Mouse (Mus musculus) MEL (cell line): ENCODE measurements at regions not wholly inside any gene's neighbourhood (a gene's known extent, or its start where the extent isn't known, plus 50 kb on each side); places are given as distances from the start of the nearest gene placed in this dataset.

Experiments used
- DNase-seq: peaks from one replicate; pipeline ENCODE4 v3.0.0; 2011; ENCODE audit warnings: low read depth, low spot score
- H3K27ac ChIP-seq: 2 replicates; pipeline ENCODE4 v1.5.1; 2012; ENCODE audit warnings: low read depth, mild to moderate bottlenecking, control low read depth, low read length, moderate library complexity; ENCODE audit not compliant: control insufficient read depth
- H3K27me3 ChIP-seq, 2 experiments: fragments of 150-350 bp in 1 of 2; sonication (generic) in 1 of 2; 2 replicates each; pipeline ENCODE4 v1.6.1; 2012; ENCODE audit warnings: low read length in 2 of 2, mild to moderate bottlenecking in 2 of 2, improper control_type of control experiment in 1 of 2, moderate library complexity in 1 of 2; ENCODE audit not compliant: insufficient read depth in 2 of 2, control insufficient read depth in 1 of 2
- H3K36me3 ChIP-seq, 2 experiments: 2 replicates each; pipeline ENCODE4 v1.6.1; 2012 to 2014; ENCODE audit warnings: low read length in 2 of 2, improper control_type of control experiment in 1 of 2, inconsistent platforms in 1 of 2, mild to moderate bottlenecking in 1 of 2; ENCODE audit not compliant: insufficient read depth in 2 of 2, control insufficient read depth in 1 of 2
- H3K4me1 ChIP-seq, 2 experiments: fragments of 150-350 bp in 1 of 2; sonication (generic) in 1 of 2; 2 replicates each; pipeline ENCODE4 v1.6.1; 2012; ENCODE audit warnings: low read length in 2 of 2, improper control_type of control experiment in 1 of 2, mild to moderate bottlenecking in 1 of 2; ENCODE audit not compliant: insufficient read depth in 2 of 2, control insufficient read depth in 1 of 2
- H3K4me3 ChIP-seq, 2 experiments: fragments of 150-350 bp in 1 of 2; sonication (generic) in 1 of 2; 2 replicates each; pipeline ENCODE4 v1.5.1; 2012; ENCODE audit warnings: low read depth in 2 of 2, low read length in 2 of 2, mild to moderate bottlenecking in 2 of 2, moderate library complexity in 2 of 2, control low read depth in 1 of 2, improper control_type of control experiment in 1 of 2; ENCODE audit not compliant: control insufficient read depth in 1 of 2, insufficient read depth in 1 of 2
- H3K79me2 ChIP-seq: 2 replicates; pipeline ENCODE4 v1.6.1; 2012; ENCODE audit warnings: mild to moderate bottlenecking, low read length, moderate library complexity; ENCODE audit not compliant: control insufficient read depth, poor library complexity, insufficient read depth
- H3K9ac ChIP-seq: 2 replicates; pipeline ENCODE4 v1.6.1; 2012; ENCODE audit warnings: low read depth, mild to moderate bottlenecking, control low read depth, low read length, moderate library complexity; ENCODE audit not compliant: control insufficient read depth, poor library complexity, severe bottlenecking
- H3K9me3 ChIP-seq: fragments of 150-350 bp; sonication (generic); replicated peaks from 2 replicates; pipeline ENCODE4 v1.6.1; 2012; ENCODE audit warnings: mild to moderate bottlenecking, low read length, improper control_type of control experiment, moderate library complexity; ENCODE audit not compliant: insufficient read depth
- BHLHE40 ChIP-seq: IDR thresholded peaks from 2 replicates; pipeline ENCODE4 v1.6.1; 2012; ENCODE audit warnings: low read depth, mild to moderate bottlenecking, inconsistent platforms, low read length, improper control_type of control experiment, borderline replicate concordance
- CHD1 ChIP-seq: IDR thresholded peaks from 2 replicates; pipeline ENCODE4 v1.6.1; 2012; ENCODE audit warnings: low read depth, mild to moderate bottlenecking, inconsistent platforms, low read length, improper control_type of control experiment
- CHD2 ChIP-seq: IDR thresholded peaks from 2 replicates; pipeline ENCODE4 v1.6.1; 2011; ENCODE audit warnings: low read length, improper control_type of control experiment
- ELF1 ChIP-seq: IDR thresholded peaks from 2 replicates; pipeline ENCODE4 v1.6.1; 2014; ENCODE audit warnings: low read depth, mild to moderate bottlenecking, inconsistent platforms, low read length, improper control_type of control experiment, moderate library complexity
- GABPA ChIP-seq: IDR thresholded peaks from 2 replicates; pipeline ENCODE4 v1.6.1; 2012; ENCODE audit warnings: low read depth, mild to moderate bottlenecking, inconsistent platforms, low read length, improper control_type of control experiment, moderate library complexity
- JUND ChIP-seq: IDR thresholded peaks from 2 replicates; pipeline ENCODE4 v1.6.1; 2011; ENCODE audit warnings: low read depth, mild to moderate bottlenecking, improper control_type of control experiment, low read length
- KAT2A ChIP-seq: conservative IDR thresholded peaks from 2 replicates; pipeline ENCODE4 v1.6.1; 2012; ENCODE audit warnings: low read depth, low read length, improper control_type of control experiment, inconsistent platforms
- MAFK ChIP-seq: IDR thresholded peaks from 2 replicates; pipeline ENCODE4 v1.6.1; 2011; ENCODE audit warnings: low read depth, mild to moderate bottlenecking, low read length, improper control_type of control experiment, borderline replicate concordance
- MAZ ChIP-seq: IDR thresholded peaks from 2 replicates; pipeline ENCODE4 v1.6.1; 2012; ENCODE audit warnings: low read depth, mild to moderate bottlenecking, inconsistent platforms, low read length, improper control_type of control experiment
- MEF2A ChIP-seq: IDR thresholded peaks from 2 replicates; pipeline ENCODE4 v1.6.1; 2014; ENCODE audit warnings: low read depth, mild to moderate bottlenecking, inconsistent platforms, low read length, improper control_type of control experiment; ENCODE audit not compliant: poor library complexity, insufficient replicate concordance, severe bottlenecking; ENCODE audit errors: extremely low read depth
- MXI1 ChIP-seq: IDR thresholded peaks from 2 replicates; pipeline ENCODE4 v1.6.1; 2011; ENCODE audit warnings: mild to moderate bottlenecking, low read depth, low read length, improper control_type of control experiment
- NRF1 ChIP-seq: IDR thresholded peaks from 2 replicates; pipeline ENCODE4 v1.6.1; 2014; ENCODE audit warnings: low read depth, mild to moderate bottlenecking, inconsistent platforms, low read length, improper control_type of control experiment, moderate library complexity; ENCODE audit not compliant: poor library complexity, insufficient read depth, severe bottlenecking
- POLR2A ChIP-seq, 2 experiments: IDR thresholded peaks; 2 replicates each; pipeline ENCODE4 v1.6.1; 2011 to 2012; ENCODE audit warnings: low read length in 2 of 2, mild to moderate bottlenecking in 2 of 2, control low read depth in 1 of 2, improper control_type of control experiment in 1 of 2, low read depth in 1 of 2, moderate library complexity in 1 of 2; ENCODE audit not compliant: control insufficient read depth in 1 of 2, insufficient read depth in 1 of 2, poor library complexity in 1 of 2
- POLR2AphosphoS2 ChIP-seq: IDR thresholded peaks from 2 replicates; pipeline ENCODE4 v1.6.1; 2011; ENCODE audit warnings: low read length, improper control_type of control experiment
- RAD21 ChIP-seq: IDR thresholded peaks from 2 replicates; pipeline ENCODE4 v1.6.1; 2011; ENCODE audit warnings: mild to moderate bottlenecking, low read depth, low read length, improper control_type of control experiment
- RCOR1 ChIP-seq: IDR thresholded peaks from 2 replicates; pipeline ENCODE4 v1.6.1; 2012; ENCODE audit warnings: low read depth, mild to moderate bottlenecking, inconsistent platforms, low read length, improper control_type of control experiment
- SIN3A ChIP-seq: IDR thresholded peaks from 2 replicates; pipeline ENCODE4 v1.6.1; 2012; ENCODE audit warnings: low read length, improper control_type of control experiment, inconsistent platforms
- TAL1 ChIP-seq: IDR thresholded peaks from 2 replicates; pipeline ENCODE4 v1.6.1; 2012; ENCODE audit warnings: mild to moderate bottlenecking, inconsistent platforms, low read length, moderate library complexity, mixed read lengths
- TCF12 ChIP-seq: IDR thresholded peaks from 2 replicates; pipeline ENCODE4 v1.6.1; 2014; ENCODE audit warnings: low read depth, mild to moderate bottlenecking, inconsistent platforms, low read length, improper control_type of control experiment, moderate library complexity
- USF2 ChIP-seq, 2 experiments: IDR thresholded peaks; 2 replicates each; pipeline ENCODE4 v1.6.1; 2011 to 2012; ENCODE audit warnings: improper control_type of control experiment in 2 of 2, low read length in 2 of 2, borderline replicate concordance in 1 of 2, inconsistent platforms in 1 of 2, low read depth in 1 of 2, mild to moderate bottlenecking in 1 of 2; ENCODE audit not compliant: insufficient read depth in 1 of 2

DNA sequence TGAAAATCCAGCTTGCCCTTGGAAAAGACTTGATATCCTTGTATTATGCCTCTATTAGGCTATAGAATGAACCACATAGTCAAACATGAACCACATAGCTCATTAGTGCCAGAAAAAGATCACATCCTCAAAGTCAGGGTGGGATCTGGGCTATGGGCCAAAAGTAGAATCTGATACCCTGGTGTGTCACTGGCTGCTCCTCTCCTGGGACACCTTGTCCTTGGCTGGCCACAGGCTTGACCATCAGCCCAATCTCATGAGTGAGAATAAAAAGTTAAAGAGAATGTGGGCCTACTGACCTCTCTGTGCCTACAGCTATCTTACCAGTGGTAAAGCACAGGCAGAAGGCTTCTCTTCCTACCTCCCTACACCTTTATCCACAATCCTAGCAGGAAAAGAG, 241.9 kb downstream of the Tle4 start:
- no peak for TF ChIP-seq MEF2A
- TF ChIP-seq TCF12, result no peak
- TF ChIP-seq POLR2AphosphoS2, result no peak
- TF ChIP-seq POLR2A (IDR thresholded peaks at IDR 0.05; ENCODE audit: control insufficient read depth in 1 of 2, insufficient read depth in 1 of 2, low read depth in 1 of 2, low read length in 2 of 2, poor library complexity in 1 of 2), result no peak
- TF ChIP-seq, all 39 proteins: peak for 0
- no peak overlapping the region for H3K27ac ChIP-seq
- no peak for DNase-seq
- H3K4me3 ChIP-seq, result no peak overlapping the region
- H3K27me3 ChIP-seq, result no peaks in the 10 kb centered on the region
- H3K79me2 ChIP-seq, result no peaks in the 10 kb centered on the region
- H3K4me1 ChIP-seq, result no peaks in the 10 kb centered on the region
- no peak overlapping the region for H3K9ac ChIP-seq
- no peaks in the 10 kb centered on the region for H3K36me3 ChIP-seq
- H3K9me3 ChIP-seq, result no peaks in the 10 kb centered on the region

DNA sequence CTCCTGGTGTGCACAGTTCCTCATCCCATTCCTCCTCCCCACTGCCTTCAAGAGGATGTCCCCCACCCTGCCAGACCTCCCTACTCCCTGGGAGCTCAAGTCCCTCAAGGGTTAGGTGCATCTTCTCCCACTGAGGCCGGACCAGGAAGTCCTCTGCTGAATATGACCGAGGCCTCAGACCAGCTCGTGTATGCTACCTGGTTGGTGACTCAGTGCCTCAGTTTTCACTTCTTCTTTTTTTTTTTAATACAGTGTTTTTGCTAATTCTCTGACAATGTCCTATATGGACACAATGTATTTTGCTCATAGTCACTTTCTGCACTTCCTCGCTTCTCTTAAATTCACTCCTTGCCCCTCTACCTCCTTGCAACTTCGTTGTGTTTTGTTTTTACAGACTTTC, 237.2 kb downstream of the Tle4 start:
- DNase-seq, result no peak
- no peak for TF ChIP-seq CHD2
- no peak for TF ChIP-seq CHD1
- TF ChIP-seq BHLHE40, result no peak
- TF ChIP-seq MXI1, result no peak
- no peak for TF ChIP-seq ELF1
- no peak for TF ChIP-seq USF2 (IDR thresholded peaks at IDR 0.05; ENCODE audit: borderline replicate concordance in 1 of 2, insufficient read depth in 1 of 2, low read depth in 1 of 2, low read length in 2 of 2)
- TF ChIP-seq POLR2A (IDR thresholded peaks at IDR 0.05; ENCODE audit: control insufficient read depth in 1 of 2, insufficient read depth in 1 of 2, low read depth in 1 of 2, low read length in 2 of 2, poor library complexity in 1 of 2), result no peak
- TF ChIP-seq GABPA, result no peak
- no peak for TF ChIP-seq RAD21
- TF ChIP-seq JUND, result no peak
- TF ChIP-seq KAT2A, result no peak
- no peak for TF ChIP-seq NRF1
- TF ChIP-seq RCOR1, result no peak
- TF ChIP-seq MAFK, result no peak
- TF ChIP-seq TAL1, result no peak
- TF ChIP-seq MEF2A, result no peak
- TF ChIP-seq MAZ, result no peak
- no peak for TF ChIP-seq TCF12
- no peak for TF ChIP-seq SIN3A
- TF ChIP-seq, all 39 proteins: peak for 0
- Histone ChIP-seq H3K4me3 (no peak overlapping the region), H3K79me2 (no peaks in the 10 kb centered on the region), H3K9me3 (no peaks in the 10 kb centered on the region), H3K27me3 (no peaks in the 10 kb centered on the region), H3K9ac (no peak overlapping the region), H3K4me1 (no peaks in the 10 kb centered on the region), H3K27ac (no peak overlapping the region), H3K36me3 (no peaks in the 10 kb centered on the region)
